Mouse (Mus musculus): Measurements from ENCODE around the gene Slc45a3.

GRCm38 (mm10) chr1:132003817-132004216, 41.0 kb downstream of the Slc45a3 start:
- peak; percentile 61; the same call in 1 of the 2 replicates for TF ChIP-seq EP300 (IDR thresholded peaks at IDR 0.05; ENCODE audit: low read depth)
- TF ChIP-seq CTCF (IDR thresholded peaks at IDR 0.05; ENCODE audit: low read depth): no peak
